Mouse (Mus musculus) hindbrain, embryonic 10.5 days (tissue): ENCODE data around the gene Mpp2. TPM values are rescaled to one million over a fixed set of nuclear protein-coding genes. Genes with fewer than 3 reads are reported as not detected.

Source experiments
- DNase-seq: peaks from one replicate; pipeline ENCODE4 v3.0.0-alpha.2; 2017; ENCODE audit warnings: low spot score
- H3K27ac ChIP-seq: fragments of 300-500 bp; sonication (generic); 2 replicates; pipeline ENCODE4 v1.5.1; 2016; ENCODE audit warnings: mild to moderate bottlenecking, moderate library complexity
- H3K27me3 ChIP-seq: fragments of 300-500 bp; sonication (generic); 2 replicates; pipeline ENCODE4 v1.6.1; 2016; ENCODE audit warnings: mild to moderate bottlenecking; ENCODE audit not compliant: poor library complexity, insufficient read depth, severe bottlenecking
- H3K36me3 ChIP-seq: fragments of 300-500 bp; sonication (generic); 2 replicates; pipeline ENCODE4 v1.6.1; 2016; ENCODE audit warnings: mild to moderate bottlenecking, moderate library complexity
- H3K4me1 ChIP-seq: fragments of 300-500 bp; sonication (generic); replicated peaks from 2 replicates; pipeline ENCODE4 v1.6.1; 2016; ENCODE audit warnings: mild to moderate bottlenecking
- H3K4me3 ChIP-seq: fragments of 300-500 bp; sonication (generic); 2 replicates; pipeline ENCODE4 v1.5.1; 2016; ENCODE audit warnings: mild to moderate bottlenecking, moderate library complexity
- H3K9me3 ChIP-seq: fragments of 300-500 bp; sonication (generic); 2 replicates; pipeline ENCODE4 v1.6.1; 2016; ENCODE audit warnings: mild to moderate bottlenecking, moderate library complexity
- WGBS: fragments of 180-500 bp; shearing (Covaris S2); methylation state at CpG from one replicate; pipeline ENCODE4 v1.1.7; 2016; 5-methylcytosine and 5-hydroxymethylcytosine counted together
- polyA plus RNA-seq: library from polyadenylated mRNA; unstranded; fragments of >200 nt; fragmentation: Nextera tagmentation; extraction: Ambion mirVana; gene quantifications from 2 replicates; pipeline ENCODE4 v1.2.1, GENCODE M21; 2016

Mpp2 gene
- polyA plus RNA-seq, 1 experiment from 2014 or later: 18.6 TPM

- WGBS: 22% methylated on average over 16 of the region's 16 CpGs
- Histone ChIP-seq H3K4me3 (peak overlapping the region; percentile 58), H3K27ac (no peak overlapping the region), H3K9me3 (no peaks in the 10 kb centered on the region), H3K36me3 (peaks cover 22% of the 10 kb centered on the region; the same call in 1 of the 2 replicates), H3K4me1 (peaks cover 11% of the 10 kb centered on the region), H3K27me3 (peaks cover 41% of the 10 kb centered on the region)
- no peak for DNase-seq
These were observed 26.3 kb downstream of the Mpp2 start for GRCm38 (mm10) chr11:102061941-102062473.

GRCm38 (mm10) chr11:102061236-102061940, 26.9 kb downstream of the Mpp2 start:
- no peaks in the 10 kb centered on the region for H3K9me3 ChIP-seq
- peak overlapping the region; percentile 58 for H3K4me3 ChIP-seq
- H3K4me1 ChIP-seq: peaks cover 11% of the 10 kb centered on the region
- WGBS: 3% methylated on average over 23 of the region's 23 CpGs
- DNase-seq: peak; percentile 78
- H3K27ac ChIP-seq: peak overlapping the region; percentile 73
- H3K27me3 ChIP-seq: peaks cover 43% of the 10 kb centered on the region
- peaks cover 22% of the 10 kb centered on the region; the same call in 1 of the 2 replicates for H3K36me3 ChIP-seq

DNA sequence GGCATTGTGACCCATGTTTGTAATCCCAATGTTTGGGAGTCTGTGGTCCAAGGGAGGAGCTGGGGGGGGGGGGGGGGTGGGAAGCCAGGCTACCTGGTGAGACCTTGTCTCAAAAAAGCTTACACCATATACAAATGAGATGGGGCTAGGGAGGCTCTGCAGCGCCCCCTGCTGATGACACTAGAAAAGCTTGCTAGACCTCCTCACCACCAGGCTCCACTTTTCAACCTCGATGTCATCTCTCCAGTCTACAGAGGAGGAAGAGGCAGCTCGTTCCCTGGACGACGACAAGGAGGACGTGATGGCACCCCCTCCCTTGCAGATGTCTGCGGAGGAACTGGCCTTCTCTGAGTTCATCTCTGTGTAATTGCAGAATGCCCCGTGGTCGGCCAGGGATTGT, 34.5 kb downstream of the Mpp2 start:
- H3K4me3 ChIP-seq: no peak overlapping the region
- H3K36me3 ChIP-seq: peaks cover 2% of the 10 kb centered on the region; the same call in 1 of the 2 replicates
- 27% methylated on average over 9 of the region's 9 CpGs for WGBS
- no peaks in the 10 kb centered on the region for H3K9me3 ChIP-seq
- H3K27me3 ChIP-seq: peaks cover 26% of the 10 kb centered on the region; the same call in 1 of the 2 replicates
- H3K27ac ChIP-seq: no peak overlapping the region
- DNase-seq: peak; percentile 58
- peaks cover 7% of the 10 kb centered on the region; the same call in 1 of the 2 replicates for H3K4me1 ChIP-seq

DNA sequence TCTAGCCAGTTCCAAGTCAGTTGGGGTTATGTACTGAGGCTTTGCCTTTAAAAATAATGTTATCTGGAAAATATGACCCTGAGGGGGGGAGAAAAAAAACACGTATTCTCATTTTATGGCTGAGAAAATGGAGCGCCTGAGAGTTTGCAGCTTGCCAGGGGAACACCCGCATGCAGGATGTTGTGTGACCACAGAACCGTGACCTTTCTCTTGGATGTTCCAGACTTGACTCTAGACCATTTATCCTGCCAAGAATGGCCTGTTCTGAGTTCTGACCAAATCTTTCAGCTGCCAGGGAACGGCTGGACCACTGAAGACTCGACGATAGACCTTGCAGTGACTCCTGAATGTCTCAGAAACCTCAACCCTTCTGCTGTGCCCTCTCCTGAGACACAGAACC, 35.1 kb downstream of the Mpp2 start:
- peaks cover 7% of the 10 kb centered on the region; the same call in 1 of the 2 replicates for H3K4me1 ChIP-seq
- H3K36me3 ChIP-seq: no peaks in the 10 kb centered on the region
- no peak overlapping the region for H3K4me3 ChIP-seq
- H3K27ac ChIP-seq: no peak overlapping the region
- no peaks in the 10 kb centered on the region for H3K9me3 ChIP-seq
- H3K27me3 ChIP-seq: peaks cover 26% of the 10 kb centered on the region; the same call in 1 of the 2 replicates
- WGBS: 86% methylated on average over 7 of the region's 7 CpGs
- DNase-seq: no peak

DNA sequence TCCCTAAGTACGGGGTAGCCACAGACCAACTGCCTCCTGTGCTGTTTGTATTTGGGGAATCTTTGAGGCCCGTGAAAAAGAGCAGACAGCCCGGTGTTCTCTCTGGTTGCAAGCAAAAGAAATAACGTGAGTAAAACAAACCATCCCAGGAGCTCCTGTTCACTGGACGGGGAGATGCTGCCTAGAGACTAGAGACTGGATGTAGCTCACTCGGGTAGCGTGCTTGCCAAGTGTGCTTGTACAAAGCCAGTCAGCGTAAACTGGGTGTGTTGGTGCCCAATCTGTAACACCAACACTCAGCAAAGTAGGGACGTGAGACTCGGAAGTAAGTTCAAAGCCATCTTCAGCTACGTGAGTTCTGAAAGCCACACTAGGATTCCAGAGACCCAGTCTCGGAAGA, 35.6 kb downstream of the Mpp2 start:
- H3K4me3 ChIP-seq: no peak overlapping the region
- 83% methylated on average over 12 of the region's 12 CpGs for WGBS
- peaks cover 26% of the 10 kb centered on the region; the same call in 1 of the 2 replicates for H3K27me3 ChIP-seq
- no peaks in the 10 kb centered on the region for H3K9me3 ChIP-seq
- no peak for DNase-seq
- H3K4me1 ChIP-seq: peaks cover 7% of the 10 kb centered on the region; the same call in 1 of the 2 replicates
- no peaks in the 10 kb centered on the region for H3K36me3 ChIP-seq
- H3K27ac ChIP-seq: no peak overlapping the region

DNA sequence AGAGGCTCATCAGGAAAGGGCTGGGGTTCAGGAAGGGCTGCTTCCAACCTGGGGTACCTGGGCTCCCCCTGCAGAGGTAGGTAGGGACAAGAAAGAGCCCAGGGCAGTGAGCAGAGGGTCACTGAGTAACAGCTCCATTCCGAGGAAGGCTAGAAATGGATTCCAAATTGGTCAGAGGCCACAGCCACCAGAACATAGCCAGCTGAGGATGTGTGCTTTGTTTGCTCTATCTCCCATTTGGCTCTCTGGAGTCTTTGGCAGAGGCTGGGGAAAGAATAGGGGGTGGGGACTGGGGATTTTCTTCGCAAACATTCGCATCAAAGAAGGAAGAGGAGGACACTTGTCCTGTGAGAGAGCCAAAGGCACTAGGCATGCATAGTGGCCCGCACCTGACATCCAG, 36.4 kb downstream of the Mpp2 start:
- H3K9me3 ChIP-seq: no peaks in the 10 kb centered on the region
- H3K4me3 ChIP-seq: no peak overlapping the region
- WGBS: 56% methylated on average over 4 of the region's 4 CpGs
- H3K27me3 ChIP-seq: peaks cover 23% of the 10 kb centered on the region; the same call in 1 of the 2 replicates
- H3K27ac ChIP-seq: peak overlapping the region; percentile 66; the same call in 1 of the 2 replicates
- DNase-seq: no peak
- peaks cover 7% of the 10 kb centered on the region; the same call in 1 of the 2 replicates for H3K4me1 ChIP-seq
- H3K36me3 ChIP-seq: no peaks in the 10 kb centered on the region

- DNase-seq: no peak
- peaks cover 7% of the 10 kb centered on the region; the same call in 1 of the 2 replicates for H3K4me1 ChIP-seq
- peaks cover 21% of the 10 kb centered on the region; the same call in 1 of the 2 replicates for H3K27me3 ChIP-seq
- peak overlapping the region; percentile 66; the same call in 1 of the 2 replicates for H3K27ac ChIP-seq
- WGBS: 68% methylated on average over 4 of the region's 4 CpGs
- no peak overlapping the region for H3K4me3 ChIP-seq
- H3K9me3 ChIP-seq: 0 out of 2 replicates have a peak, but pooled peaks cover 2% of the 10 kb centered on the region
- no peaks in the 10 kb centered on the region for H3K36me3 ChIP-seq
These were observed 36.8 kb downstream of the Mpp2 start for GRCm38 (mm10) chr11:102051541-102051940.

DNA sequence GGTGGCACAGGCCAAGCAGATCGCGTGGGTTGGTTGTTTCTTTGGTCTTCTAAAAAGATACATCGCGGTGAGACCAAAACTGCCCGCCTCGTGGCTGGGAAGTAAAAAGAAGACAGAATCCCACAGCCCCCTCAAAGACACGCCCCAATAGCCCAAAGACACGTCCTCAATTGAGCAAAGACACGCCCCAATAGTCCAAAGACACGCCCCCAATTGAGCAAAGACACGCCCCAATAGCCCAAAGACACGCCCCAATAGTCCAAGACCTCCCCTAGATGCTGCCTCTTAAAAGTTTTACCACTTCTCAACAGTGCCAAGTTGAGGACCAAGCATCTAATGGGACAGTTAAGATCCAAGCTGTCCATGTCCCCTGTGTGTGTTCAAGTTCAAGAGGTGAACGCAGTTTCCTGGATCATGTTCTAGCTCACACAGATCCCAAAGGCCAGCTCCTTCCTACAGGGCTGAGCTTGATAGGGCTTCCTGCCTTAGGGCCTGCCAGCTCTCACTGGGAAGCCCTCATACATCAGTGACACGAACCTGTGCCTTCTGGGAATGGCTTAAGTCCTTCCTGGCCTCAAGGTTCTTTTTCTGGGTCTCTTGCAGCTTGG, 38.3 kb downstream of the Mpp2 start:
- Histone ChIP-seq H3K27me3 (peaks cover 20% of the 10 kb centered on the region; the same call in 1 of the 2 replicates), H3K36me3 (no peaks in the 10 kb centered on the region), H3K27ac (no peak overlapping the region), H3K4me3 (no peak overlapping the region), H3K4me1 (peaks cover 7% of the 10 kb centered on the region; the same call in 1 of the 2 replicates), H3K9me3 (peaks cover 18% of the 10 kb centered on the region)
- no peak for DNase-seq
- WGBS: 54% methylated on average over 14 of the region's 14 CpGs

DNA sequence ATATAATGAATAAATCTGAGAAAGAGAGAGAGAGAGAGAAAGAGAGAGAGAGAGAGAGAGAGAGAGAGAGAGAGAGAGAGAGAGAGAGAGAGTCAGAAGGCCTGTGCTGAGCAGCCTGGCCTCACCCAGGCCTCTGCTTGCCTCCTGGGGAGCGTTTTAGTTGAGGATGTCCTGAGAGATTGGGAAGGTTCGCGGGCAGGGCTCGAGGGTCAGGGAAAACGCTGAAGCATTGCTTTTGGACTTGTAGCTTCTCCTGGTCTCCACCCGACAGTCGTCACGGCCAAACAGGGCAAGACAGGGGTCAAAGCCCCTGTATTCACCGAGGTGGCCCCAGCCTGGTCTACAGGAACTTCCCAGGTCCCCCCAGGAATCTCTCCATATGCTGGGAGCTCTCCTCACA, 41.7 kb downstream of the Mpp2 start:
- WGBS: 84% methylated on average over 9 of the region's 9 CpGs
- peaks cover 22% of the 10 kb centered on the region for H3K9me3 ChIP-seq
- H3K4me3 ChIP-seq: no peak overlapping the region
- H3K36me3 ChIP-seq: no peaks in the 10 kb centered on the region
- no peak overlapping the region for H3K27ac ChIP-seq
- no peak for DNase-seq
- H3K4me1 ChIP-seq: no peaks in the 10 kb centered on the region
- 0 out of 2 replicates have a peak, but pooled peaks cover 4% of the 10 kb centered on the region for H3K27me3 ChIP-seq

DNA sequence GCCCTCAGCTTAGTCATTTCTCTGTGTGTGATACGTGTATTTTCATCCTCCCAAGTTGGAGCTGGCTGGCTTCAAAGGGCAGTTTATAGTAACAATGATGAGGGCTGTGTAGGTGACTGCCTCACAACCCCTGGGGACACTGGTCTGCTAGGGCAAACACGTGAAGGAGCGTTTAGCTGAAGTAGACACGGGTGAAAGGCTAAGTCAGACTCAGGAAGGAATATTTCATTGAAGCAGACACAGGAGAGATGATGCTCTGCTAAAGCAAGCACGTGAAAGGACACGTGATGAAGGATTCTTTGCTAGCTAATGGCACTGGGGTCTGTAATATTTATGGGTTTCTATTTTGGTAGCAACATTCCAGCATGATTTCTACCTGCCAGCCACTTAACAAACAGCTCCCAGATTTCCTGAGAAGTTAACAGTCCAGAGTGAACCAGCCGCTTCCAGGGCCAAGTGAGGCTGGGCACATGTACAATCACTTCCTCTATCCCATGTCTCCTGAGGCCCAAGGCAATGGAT, 43.6 kb downstream of the Mpp2 start:
- 86% methylated on average over 7 of the region's 7 CpGs for WGBS
- no peaks in the 10 kb centered on the region for H3K36me3 ChIP-seq
- H3K27me3 ChIP-seq: no peaks in the 10 kb centered on the region
- peaks cover 22% of the 10 kb centered on the region for H3K9me3 ChIP-seq
- peaks cover 5% of the 10 kb centered on the region; the same call in 1 of the 2 replicates for H3K4me1 ChIP-seq
- no peak overlapping the region for H3K4me3 ChIP-seq
- no peak overlapping the region for H3K27ac ChIP-seq
- no peak for DNase-seq

GRCm38 (mm10) chr11:102043381-102043780, 44.9 kb downstream of the Mpp2 start:
- H3K36me3 ChIP-seq: no peaks in the 10 kb centered on the region
- H3K4me3 ChIP-seq: no peak overlapping the region
- peaks cover 9% of the 10 kb centered on the region; the same call in 1 of the 2 replicates for H3K4me1 ChIP-seq
- H3K27ac ChIP-seq: no peak overlapping the region
- no peak for DNase-seq
- 85% methylated on average over 6 of the region's 6 CpGs for WGBS
- H3K27me3 ChIP-seq: 0 out of 2 replicates have a peak, but pooled peaks cover 4% of the 10 kb centered on the region
- H3K9me3 ChIP-seq: peaks cover 22% of the 10 kb centered on the region

- Histone ChIP-seq H3K27me3 (peaks cover 8% of the 10 kb centered on the region), H3K4me3 (no peak overlapping the region), H3K36me3 (no peaks in the 10 kb centered on the region), H3K4me1 (peaks cover 9% of the 10 kb centered on the region; the same call in 1 of the 2 replicates), H3K9me3 (peaks cover 22% of the 10 kb centered on the region), H3K27ac (no peak overlapping the region)
- WGBS: 89% methylated on average over 14 of the region's 14 CpGs
- no peak for DNase-seq
These were observed 45.3 kb downstream of the Mpp2 start for GRCm38 (mm10) chr11:102042971-102043370.
